Mouse (Mus musculus) cerebellum, adult 11-12 months (tissue): ENCODE measurements around the gene Terf2.
"Not testable (repeated sequence)": the region's sequence is repeated elsewhere in the genome, so short reads cannot be mapped to it uniquely, and the experiment has no call there.

Experiments
- DNase-seq: peaks from one replicate; pipeline ENCODE4 v3.0.0; 2022

Terf2 gene

GRCm38 (mm10) chr8:107056076-107056972 lies 40.0 kb downstream of the Terf2 start, which contains the start of the genes Cog8 and Nip7:
Gene Cog8, minus strand, starts transcription at chr8:107056689.
Gene Nip7, plus strand, starts transcription at chr8:107056877.
- DNase-seq = peak; percentile 96

DNA sequence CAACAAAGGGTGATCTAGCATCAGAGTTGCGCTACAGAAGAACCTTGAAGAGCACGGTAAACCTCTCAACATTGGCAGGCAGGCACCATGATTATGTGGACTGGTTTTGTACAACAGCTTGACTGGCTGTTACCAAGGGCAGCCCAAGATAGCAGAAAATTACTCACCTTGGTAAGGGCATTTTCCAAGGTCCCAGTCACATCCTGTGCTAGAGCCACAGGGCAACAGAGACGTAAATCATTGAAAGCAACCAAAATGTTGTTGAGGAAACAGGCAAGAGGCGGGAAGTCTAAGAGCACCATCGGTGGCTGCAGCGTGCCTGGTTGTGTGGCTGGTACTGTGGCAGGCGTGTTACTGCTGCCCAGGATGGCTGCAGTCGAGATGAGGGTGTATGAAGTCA lies 44.3 kb downstream of the Terf2 start:
- DNase-seq = no peak

GRCm38 (mm10) chr8:107049480-107049879 lies 46.9 kb downstream of the Terf2 start:
- no peak for DNase-seq

- peak; percentile 87 for DNase-seq
Observed at GRCm38 (mm10) chr8:107048061-107048941, 48.0 kb downstream of the Terf2 start, which contains the start of gene Pdf. Gene Pdf, minus strand, starts transcription at chr8:107048614.

- DNase-seq = no peak
Observed at GRCm38 (mm10) chr8:107046976-107047375, 49.4 kb downstream of the Terf2 start.

GRCm38 (mm10) chr8:107045478-107045877 lies 50.9 kb downstream of the Terf2 start:
- DNase-seq = no peak

DNA sequence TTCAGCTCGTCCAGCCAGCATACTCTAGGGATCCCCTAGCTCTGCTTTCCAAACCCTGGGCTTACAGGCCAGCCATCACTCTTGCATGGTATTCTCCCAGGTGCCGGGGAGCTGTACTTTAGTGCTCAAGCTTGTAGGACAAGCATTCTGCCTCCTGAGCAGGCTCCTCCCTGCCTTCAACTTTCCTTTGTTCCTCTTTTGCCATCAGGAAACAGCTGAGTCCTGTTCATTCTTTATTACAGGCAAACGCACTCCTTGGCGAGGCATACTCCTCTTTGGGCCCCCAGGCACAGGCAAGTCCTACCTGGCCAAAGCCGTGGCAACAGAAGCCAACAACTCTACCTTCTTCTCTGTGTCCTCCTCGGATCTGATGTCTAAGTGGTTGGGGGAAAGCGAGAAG lies 55.7 kb downstream of the Terf2 start:
- no peak for DNase-seq

GRCm38 (mm10) chr8:107036626-107037025 lies 59.7 kb downstream of the Terf2 start:
- no peak for DNase-seq

GRCm38 (mm10) chr8:107035641-107036040 lies 60.7 kb downstream of the Terf2 start:
- no peak for DNase-seq

DNA sequence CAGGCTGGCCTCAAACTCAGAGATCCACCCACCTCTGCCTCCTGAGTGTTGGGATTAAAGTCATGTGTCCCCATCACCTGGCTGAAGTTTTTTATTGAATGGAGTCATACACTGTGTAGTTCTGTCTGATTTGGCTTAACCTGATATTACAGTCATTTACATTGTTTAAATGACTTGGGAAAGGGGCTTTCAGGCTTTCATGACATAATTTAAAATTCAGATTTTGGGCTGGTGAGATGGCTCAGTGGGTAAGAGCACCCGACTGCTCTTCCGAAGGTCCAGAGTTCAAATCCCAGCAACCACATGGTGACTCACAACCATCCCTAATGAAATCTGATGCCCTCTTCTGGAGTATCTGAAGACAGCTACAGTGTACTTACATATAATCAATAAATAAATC lies 62.7 kb downstream of the Terf2 start:
- not testable (repeated sequence) for DNase-seq

DNA sequence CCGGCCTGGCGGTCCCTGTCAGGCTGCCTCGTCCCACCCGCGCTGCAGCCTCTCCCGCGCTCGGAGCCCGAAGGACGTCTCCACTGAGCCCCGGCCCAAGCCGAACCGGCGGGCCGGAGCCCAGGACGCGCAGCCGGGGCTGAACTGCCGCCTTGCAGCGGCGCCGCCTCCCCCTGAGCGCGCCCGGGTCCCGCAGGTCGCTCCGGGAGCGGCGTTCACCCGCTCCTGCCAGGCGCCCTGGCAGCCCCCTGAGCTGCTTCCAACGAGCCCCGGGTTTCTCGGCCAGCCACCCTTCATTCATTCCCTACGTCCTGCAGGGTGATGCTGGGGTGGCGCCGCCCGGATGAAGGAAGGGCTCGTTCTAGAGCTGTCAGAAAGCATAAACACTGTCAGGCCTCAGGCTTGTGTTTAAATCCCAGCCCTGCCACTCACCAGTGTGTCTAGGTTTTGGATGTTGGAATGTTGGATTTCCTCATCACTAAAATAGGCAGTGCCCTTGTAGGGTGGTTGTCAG lies 64.7 kb downstream of the Terf2 start:
- no peak for DNase-seq

DNA sequence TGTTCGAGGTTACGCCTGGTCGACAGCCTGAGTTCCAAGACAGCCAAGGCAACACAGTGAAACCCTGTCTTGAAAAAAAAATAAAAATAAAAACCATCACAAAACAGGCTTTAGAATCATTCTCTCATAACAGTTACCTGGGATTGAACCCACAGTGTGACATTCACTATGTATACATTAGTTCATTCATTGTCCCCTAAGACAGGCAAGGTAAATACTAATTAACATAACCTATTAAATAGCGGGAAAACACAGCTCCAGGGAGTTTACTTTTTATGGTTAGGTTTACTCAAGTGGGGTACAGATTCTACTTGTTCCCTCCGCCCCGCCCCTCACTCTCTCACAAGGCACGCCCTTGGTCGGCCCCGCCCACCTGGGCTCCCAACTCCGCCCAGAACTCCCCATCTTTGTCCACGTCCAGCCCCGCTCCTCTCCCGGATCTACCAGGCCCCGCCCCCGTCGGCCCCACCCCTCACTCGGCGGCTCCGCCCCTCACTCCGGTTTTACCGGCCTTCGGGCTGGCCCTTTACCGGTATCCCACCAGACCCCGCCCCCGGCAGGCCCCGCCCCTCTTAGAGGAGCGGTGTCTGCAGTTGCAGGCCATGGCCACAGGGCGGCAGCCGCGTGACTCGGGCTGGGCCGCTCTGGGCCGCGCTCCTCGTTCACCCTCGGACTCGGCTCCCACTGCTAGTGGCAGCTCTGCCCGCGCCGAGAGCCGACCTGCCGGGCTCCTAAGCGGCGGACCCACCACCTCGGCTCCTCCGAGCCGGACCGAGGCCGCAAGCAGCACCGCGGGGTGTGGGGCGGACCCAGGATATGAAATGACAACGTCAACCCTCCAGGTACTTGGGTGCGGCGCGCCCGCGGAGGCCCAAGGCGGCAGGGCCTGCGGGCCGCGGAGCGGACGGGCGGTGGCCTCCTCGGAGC lies 65.4 kb downstream of the Terf2 start, which contains the start of gene Vps4a:
Gene Vps4a (plus strand): TSS at position 573 of the 927 bp plus-strand sequence.
- DNase-seq = peak; percentile 94

DNA sequence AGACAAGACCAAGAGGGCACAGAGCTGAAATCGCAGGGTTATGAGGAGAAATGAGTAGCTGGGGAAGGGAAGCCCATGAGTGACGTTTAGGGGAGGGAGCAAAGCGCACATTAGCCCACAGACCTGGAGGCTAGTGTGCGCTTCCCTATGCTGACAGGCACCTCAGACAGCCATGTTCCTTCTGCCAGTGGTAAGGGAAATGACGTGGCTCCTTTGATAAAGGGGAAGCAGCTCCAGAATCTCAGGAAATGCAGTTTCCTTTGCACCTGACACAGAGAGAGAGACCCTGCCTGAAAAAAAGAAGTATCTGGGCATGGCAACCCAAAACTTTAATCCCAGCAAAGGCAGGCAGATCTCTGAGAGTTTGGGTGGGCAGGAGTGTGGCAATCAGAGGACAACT lies 66.3 kb downstream of the Terf2 start:
- DNase-seq = no peak

DNA sequence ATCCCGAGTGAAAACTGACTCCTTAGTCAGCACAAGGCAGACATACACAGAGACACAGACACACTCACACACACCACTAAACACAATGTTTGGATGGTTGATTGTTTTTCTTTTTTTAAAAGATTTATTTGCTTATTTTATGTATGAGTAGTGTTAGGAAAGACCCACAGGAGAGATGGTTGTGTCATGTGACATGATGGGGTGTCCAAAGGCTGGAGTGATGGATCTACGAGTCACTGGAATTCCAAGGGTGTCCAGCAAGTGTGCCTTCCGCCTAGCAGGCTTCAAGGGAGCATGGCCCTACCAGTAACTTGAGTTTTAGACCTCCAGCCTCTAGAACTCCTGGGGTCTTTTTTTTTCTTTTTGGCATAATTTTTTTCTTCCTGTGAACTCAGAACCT lies 67.0 kb downstream of the Terf2 start:
- no peak for DNase-seq

- DNase-seq = no peak
Observed at GRCm38 (mm10) chr8:107023479-107023878, 72.9 kb downstream of the Terf2 start.
